Mouse (Mus musculus) left cerebral cortex, postnatal 4 days (tissue): ENCODE results near the gene Dbp. TPM values are rescaled to one million over a fixed set of nuclear protein-coding genes. Genes with fewer than 3 reads are reported as not detected.
A peak's percentile ranks its signal among the peaks of the same experiment; 100 is the strongest.

Source experiments
- DNase-seq: peaks from one replicate; pipeline ENCODE4 v3.0.0-alpha.2; 2022
- intact Hi-C: fragments of 180-260 bp; cut with DNase I; formaldehyde crosslinking; loops from one replicate; pipeline ENCODE4 v1.15.1; 2025
- total RNA-seq, 2 experiments: library from RNA; stranded (reverse); gene quantifications; 2 replicates each; pipeline ENCODE4 v1.2.3; 2021

Gene Dbp
- total RNA-seq, 2 experiments from 2014 or later: 19.1 to 22.2 TPM

DNA sequence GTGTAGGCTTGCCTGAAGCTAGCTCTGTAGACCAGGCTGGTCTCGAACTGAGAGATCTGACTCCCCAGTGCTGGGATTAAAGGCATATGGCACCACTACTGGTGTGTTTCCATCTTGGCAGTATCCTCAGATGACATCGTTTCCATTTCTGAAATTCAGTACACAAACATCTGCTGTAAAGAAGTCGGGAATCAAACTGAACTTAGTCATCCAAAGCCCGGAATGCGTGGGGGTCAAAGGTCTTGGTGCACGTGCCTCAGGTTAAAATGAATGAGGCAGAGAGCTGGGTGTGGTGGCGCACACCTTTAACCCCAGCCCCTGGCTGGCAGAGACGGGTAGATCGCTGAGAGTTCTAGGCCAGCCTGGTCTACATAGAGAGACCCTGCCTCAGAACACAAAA lies 45.3 kb downstream of the Dbp start:
- DNase-seq: no peak
- intact Hi-C loops: no loop called here

DNA sequence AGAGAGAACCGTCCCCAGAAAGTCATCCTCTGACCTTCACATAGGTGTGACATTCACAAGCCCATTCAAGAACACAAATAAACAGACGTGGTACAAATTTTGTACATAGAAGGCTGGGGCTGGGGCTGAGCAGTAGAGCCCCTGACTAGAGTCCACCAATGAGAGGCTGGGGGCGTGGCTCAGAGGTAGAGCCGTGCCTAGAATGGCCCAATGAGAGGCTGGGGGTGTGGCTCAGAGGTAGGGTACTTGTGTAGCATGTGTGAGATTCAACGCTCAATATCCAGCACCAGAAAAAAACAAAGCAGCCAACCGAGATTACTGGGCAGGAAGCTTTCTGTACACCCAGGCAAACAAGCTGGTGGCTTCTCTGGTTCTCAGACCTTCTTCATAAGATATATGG lies 50.8 kb downstream of the Dbp start:
- intact Hi-C loops: no loop called here
- no peak for DNase-seq

DNA sequence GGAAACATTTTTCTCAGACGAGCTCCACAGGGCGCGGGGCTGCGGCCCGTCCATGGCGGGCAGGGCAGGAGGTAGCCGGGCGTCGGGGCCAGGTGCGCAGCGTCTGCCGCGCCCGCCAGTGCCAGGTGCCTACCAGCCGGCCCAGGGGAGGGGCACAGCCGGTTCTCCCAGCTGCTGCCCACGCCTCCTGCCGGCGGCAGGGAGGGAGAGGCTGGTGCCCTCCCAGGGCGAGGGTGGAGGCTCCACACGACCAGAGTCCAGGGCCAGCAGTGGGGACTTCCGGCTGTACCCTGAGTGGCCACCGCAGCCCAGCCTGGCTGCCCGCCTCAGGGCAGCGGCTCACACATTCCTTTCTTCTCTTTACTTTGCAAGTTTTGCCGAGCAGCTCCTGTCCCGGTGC lies 54.5 kb downstream of the Dbp start:
- intact Hi-C loops: no loop called here
- DNase-seq: peak; percentile 33

Other genes with a start within 250 kb of the Dbp start
- 100 to 1,000 TPM; 708 to 725 TPM for gene Ftl1, start 245.2 kb upstream of the Dbp start, total RNA-seq
- 100 to 1,000 TPM; 116 to 119 TPM for gene Bax, start 238.2 kb upstream of the Dbp start, total RNA-seq
- gene Tulp2, start 223.2 kb upstream of the Dbp start, total RNA-seq: under 1 TPM; 0.22 to 0.24 TPM
- gene Gm45808, start 218.3 kb upstream of the Dbp start, total RNA-seq: not detected
- gene Dhdh, start 216.3 kb upstream of the Dbp start, total RNA-seq: 1 to 10 TPM; 2.6 to 3.2 TPM
- 100 to 1,000 TPM; 110 to 116 TPM for gene Nucb1, start 194.7 kb upstream of the Dbp start, total RNA-seq
- gene Ppp1r15a, start 178.8 kb upstream of the Dbp start, total RNA-seq: 10 to 100 TPM; 19.0 to 24.6 TPM
- 1 to 10 TPM in 1 of 2 experiments, under 1 TPM in 1; 0.90 to 2.7 TPM for gene Plekha4, start 178.8 kb upstream of the Dbp start, total RNA-seq
- not detected for gene Hsd17b14, start 150.2 kb upstream of the Dbp start, total RNA-seq
- gene Bcat2, start 134.9 kb upstream of the Dbp start, total RNA-seq: 10 to 100 TPM; 22.9 to 25.3 TPM
- gene Fgf21, start 89.6 kb upstream of the Dbp start, total RNA-seq: not detected
- under 1 TPM in 1 of 2 experiments, not detected in 1; 0.14 TPM for gene Fut1, start 87.8 kb upstream of the Dbp start, total RNA-seq
- under 1 TPM in 1 of 2 experiments, not detected in 1; 0.20 TPM for gene Izumo1, start 83.3 kb upstream of the Dbp start, total RNA-seq
- 10 to 100 TPM; 23.5 to 25.1 TPM for gene Rasip1, start 77.6 kb upstream of the Dbp start, total RNA-seq
- gene Mamstr, start 65.1 kb upstream of the Dbp start, total RNA-seq: 1 to 10 TPM; 1.7 to 2.6 TPM
- gene Fut2, start 38.7 kb upstream of the Dbp start, total RNA-seq: not detected
- gene Ntn5, start 21.1 kb upstream of the Dbp start, total RNA-seq: under 1 TPM in 1 of 2 experiments, not detected in 1; 0.34 TPM
- gene Sec1, start 10.7 kb upstream of the Dbp start, total RNA-seq: under 1 TPM; 0.18 to 0.20 TPM
- 100 to 1,000 TPM; 136 to 144 TPM for gene Car11, start 5.2 kb upstream of the Dbp start, total RNA-seq
- 100 to 1,000 TPM; 640 to 672 TPM for gene Rpl18, start 10.4 kb downstream of the Dbp start, total RNA-seq
- gene Sphk2, start 12.9 kb downstream of the Dbp start, total RNA-seq: 10 to 100 TPM; 23.6 to 24.6 TPM
- gene Fam83e, start 16.1 kb downstream of the Dbp start, total RNA-seq: 1 to 10 TPM in 1 of 2 experiments, under 1 TPM in 1; 0.62 to 1.1 TPM
- gene Spaca4, start 20.7 kb downstream of the Dbp start, total RNA-seq: not detected
- 100 to 1,000 TPM; 304 to 352 TPM for gene Lmtk3, start 78.7 kb downstream of the Dbp start, total RNA-seq
- gene Sult2b1, start 79.6 kb downstream of the Dbp start, total RNA-seq: 1 to 10 TPM; 4.9 to 5.5 TPM
- gene Cyth2, start 109.5 kb downstream of the Dbp start, total RNA-seq: 100 to 1,000 TPM; 249 TPM
- 1 to 10 TPM; 1.6 to 2.1 TPM for gene Kcnj14, start 119.7 kb downstream of the Dbp start, total RNA-seq
- gene Grwd1, start 125.9 kb downstream of the Dbp start, total RNA-seq: 10 to 100 TPM; 31.8 to 35.5 TPM
- 100 to 1,000 TPM in 1 of 2 experiments, 10 to 100 TPM in 1; 98.9 to 109 TPM for gene Kdelr1, start 167.7 kb downstream of the Dbp start, total RNA-seq
- gene Grin2d, start 173.3 kb downstream of the Dbp start, total RNA-seq: 10 to 100 TPM; 31.9 to 39.5 TPM
- gene Syngr4, start 191.6 kb downstream of the Dbp start, total RNA-seq: under 1 TPM in 1 of 2 experiments, not detected in 1; 0.52 TPM
- gene Tmem143, start 191.9 kb downstream of the Dbp start, total RNA-seq: 10 to 100 TPM; 16.8 to 19.7 TPM
- 10 to 100 TPM in 1 of 2 experiments, 1 to 10 TPM in 1; 6.9 to 13.4 TPM for gene Emp3, start 216.3 kb downstream of the Dbp start, total RNA-seq
- gene Ccdc114, start 219.0 kb downstream of the Dbp start, total RNA-seq: 1 to 10 TPM; 1.9 to 2.4 TPM